Mouse (Mus musculus) C2C12 (cell line): ENCODE results near the gene Foxn3. TPM values are rescaled to one million over a fixed set of nuclear protein-coding genes. Genes with fewer than 3 reads are reported as not detected.

Experiments used
- H3K27me3 ChIP-seq: one replicate; pipeline ENCODE4 v1.6.1; 2011; ENCODE audit not compliant: control insufficient read depth, insufficient read depth, insufficient read length
- H3K36me3 ChIP-seq: one replicate; pipeline ENCODE4 v1.6.1; 2011; ENCODE audit not compliant: control insufficient read depth, insufficient read depth
- H3K4me3 ChIP-seq: one replicate; pipeline ENCODE4 v1.5.1; 2011; ENCODE audit warnings: mild to moderate bottlenecking, control low read depth; ENCODE audit not compliant: poor library complexity, insufficient read depth, severe bottlenecking
- H3K79me2 ChIP-seq: one replicate; pipeline ENCODE4 v1.6.1; 2011; ENCODE audit not compliant: control insufficient read depth, insufficient read depth
- H3K79me3 ChIP-seq: one replicate; pipeline ENCODE4 v1.6.1; 2011; ENCODE audit warnings: low read depth, control low read depth
- H3ac ChIP-seq: one replicate; pipeline ENCODE3; 2011; ENCODE audit warnings: low read depth; ENCODE audit not compliant: control insufficient read depth, insufficient read length
- CEBPB ChIP-seq: IDR thresholded peaks from one replicate; pipeline ENCODE4 v1.6.1; 2011; ENCODE audit warnings: low read depth, mild to moderate bottlenecking, control low read depth, moderate library complexity
- CTCF ChIP-seq: IDR thresholded peaks from one replicate; pipeline ENCODE4 v1.5.1; 2011; ENCODE audit not compliant: control insufficient read depth, insufficient read depth, insufficient read length
- FOSL1 ChIP-seq: IDR thresholded peaks from one replicate; pipeline ENCODE4 v1.8.0; 2011; ENCODE audit warnings: mild to moderate bottlenecking, low read length; ENCODE audit not compliant: poor library complexity, insufficient read depth, severe bottlenecking
- MAX ChIP-seq: IDR thresholded peaks from one replicate; pipeline ENCODE4 v1.6.1; 2011; ENCODE audit warnings: mild to moderate bottlenecking, control low read depth
- MYOD1 ChIP-seq: IDR thresholded peaks from one replicate; pipeline ENCODE4 v1.6.1; 2011; ENCODE audit warnings: low read depth; ENCODE audit not compliant: control insufficient read depth, insufficient read length
- MYOG ChIP-seq: IDR thresholded peaks from one replicate; pipeline ENCODE4 v1.6.1; 2011; ENCODE audit not compliant: control insufficient read depth, insufficient read length; ENCODE audit errors: extremely low read depth
- USF1 ChIP-seq: IDR thresholded peaks from one replicate; pipeline ENCODE4 v1.6.1; 2011; ENCODE audit warnings: low read depth, mild to moderate bottlenecking, control low read depth, moderate library complexity
- polyA plus RNA-seq: library from polyadenylated mRNA; unstranded; fragments of >200 nt; fragmentation: generic; extraction: Trizol; gene quantifications from one replicate; pipeline ENCODE4 v1.2.1, GENCODE M21; 2012; ENCODE audit warnings: missing spikeins

The Foxn3 gene
- polyA plus RNA-seq, 1 experiment, result 4.2 TPM

DNA sequence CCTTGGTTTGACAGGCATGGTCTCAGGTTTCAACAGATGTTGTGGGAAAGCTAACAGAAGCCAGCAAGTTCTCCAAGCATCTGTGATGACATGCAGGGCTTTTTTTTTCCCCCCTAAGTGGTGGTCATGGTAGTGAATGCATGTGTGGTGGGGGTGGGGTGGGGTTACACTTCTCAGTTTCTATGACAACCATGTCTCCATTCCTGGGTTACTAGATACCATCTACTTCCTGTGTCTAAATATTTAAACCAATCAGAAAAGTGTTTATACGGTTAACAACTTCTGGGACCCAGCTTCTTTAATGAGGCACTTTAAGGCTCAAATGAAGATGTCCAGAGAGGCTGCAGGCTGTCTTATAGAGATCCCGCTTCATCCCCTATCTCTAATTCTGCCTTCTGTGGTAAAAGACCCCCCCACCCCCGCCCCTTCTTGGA is 2.0 kb downstream of the Foxn3 start:
- H3K79me3 ChIP-seq, result no peaks in the 10 kb centered on the region

DNA sequence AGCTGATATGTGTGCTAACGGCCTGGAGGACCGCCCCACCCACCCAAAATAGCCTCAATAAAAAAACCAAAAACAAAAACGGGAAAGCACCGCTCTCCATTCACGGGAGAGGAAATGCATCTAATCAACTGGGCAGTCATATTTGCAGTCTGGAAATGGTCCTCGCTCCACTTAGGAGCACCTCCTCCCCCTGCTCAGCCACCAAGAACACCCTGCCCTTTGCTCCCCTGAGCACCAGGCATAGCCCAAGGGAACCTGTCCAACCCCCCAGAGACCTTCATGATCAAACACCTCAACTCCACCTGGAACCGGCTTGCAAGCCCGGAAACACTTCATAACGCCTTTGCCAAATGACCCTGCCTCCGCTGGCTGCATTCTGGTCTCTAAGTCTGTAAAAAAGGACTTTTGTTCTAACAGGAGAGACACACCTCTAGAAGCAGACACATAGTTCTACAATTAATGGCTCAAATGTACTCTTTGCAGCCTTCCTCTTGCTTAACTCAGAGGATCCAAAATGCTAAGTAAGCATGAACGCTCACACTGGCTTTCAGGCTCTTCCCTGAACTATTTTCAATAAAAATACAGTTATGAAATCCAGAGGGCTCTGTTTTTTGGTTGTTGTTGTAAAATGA is 2.6 kb downstream of the Foxn3 start:
- TF ChIP-seq MAX (no peak), MYOD1 (no peak), CEBPB (no peak), MYOG (no peak), FOSL1 (no peak), CTCF (no peak), USF1 (no peak)
- Histone ChIP-seq H3K27me3 (no peaks in the 10 kb centered on the region), H3K36me3 (no peaks in the 10 kb centered on the region), H3K79me2 (no peaks in the 10 kb centered on the region), H3K79me3 (no peaks in the 10 kb centered on the region), H3ac (no peak overlapping the region), H3K4me3 (no peak overlapping the region)

More for the DNA sequence above, 2.0 kb downstream of the Foxn3 start:
- no peaks in the 10 kb centered on the region for H3K79me2 ChIP-seq
- no peaks in the 10 kb centered on the region for H3K36me3 ChIP-seq
- H3K27me3 ChIP-seq, result no peaks in the 10 kb centered on the region
- no peak overlapping the region for H3K4me3 ChIP-seq
- TF ChIP-seq MYOD1 (no peak), CEBPB (no peak), MYOG (no peak), USF1 (no peak), MAX (no peak), FOSL1 (no peak), CTCF (no peak)
- no peak overlapping the region for H3ac ChIP-seq

DNA sequence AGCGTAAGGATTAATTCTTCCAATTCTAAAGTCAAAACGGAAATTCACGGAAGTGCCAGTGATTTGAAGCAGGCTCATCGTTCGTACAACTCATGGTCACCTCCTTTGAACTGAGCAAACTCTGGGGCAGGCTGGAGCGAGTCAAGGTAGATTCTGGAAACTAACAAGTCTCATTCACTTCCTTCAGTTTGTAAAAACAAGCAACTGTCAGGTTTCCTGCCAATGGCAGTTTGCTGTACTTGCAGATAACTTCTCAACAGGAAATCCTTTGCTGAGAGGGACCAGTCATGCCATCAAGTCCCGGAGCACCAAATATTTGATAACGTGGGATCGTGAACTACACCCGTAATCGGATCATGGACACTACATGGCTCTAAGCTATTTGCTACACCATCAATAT is 3.9 kb downstream of the Foxn3 start:
- Histone ChIP-seq H3K36me3 (no peaks in the 10 kb centered on the region), H3K4me3 (no peak overlapping the region), H3ac (no peak overlapping the region), H3K79me2 (no peaks in the 10 kb centered on the region), H3K79me3 (no peaks in the 10 kb centered on the region), H3K27me3 (no peaks in the 10 kb centered on the region)
- TF ChIP-seq CTCF (no peak), FOSL1 (no peak), MYOD1 (no peak)

DNA sequence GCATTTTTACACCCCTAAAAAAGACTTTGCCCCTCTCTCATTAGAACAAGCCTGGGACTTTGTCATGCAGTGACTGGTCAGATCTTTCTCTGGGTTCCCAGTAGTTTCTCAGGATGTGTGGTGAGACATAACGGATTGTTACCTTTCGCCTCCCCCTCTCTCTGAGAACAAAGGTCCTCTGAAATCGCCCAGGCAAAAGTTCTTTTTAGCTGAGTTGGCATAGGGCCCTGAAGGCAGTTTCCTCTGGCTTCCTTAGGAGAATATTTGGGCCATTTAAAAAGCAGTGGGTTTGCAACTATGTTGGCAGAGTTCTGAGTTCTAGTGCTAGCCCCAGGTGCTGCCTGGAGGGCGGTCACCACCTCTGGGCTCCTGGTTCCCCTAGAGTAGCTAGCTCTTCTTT is 4.9 kb downstream of the Foxn3 start:
- Histone ChIP-seq H3ac (no peak overlapping the region), H3K27me3 (no peaks in the 10 kb centered on the region), H3K79me3 (no peaks in the 10 kb centered on the region), H3K36me3 (no peaks in the 10 kb centered on the region), H3K4me3 (no peak overlapping the region), H3K79me2 (no peaks in the 10 kb centered on the region)
- no peak for TF ChIP-seq FOSL1
- TF ChIP-seq MAX, result no peak

DNA sequence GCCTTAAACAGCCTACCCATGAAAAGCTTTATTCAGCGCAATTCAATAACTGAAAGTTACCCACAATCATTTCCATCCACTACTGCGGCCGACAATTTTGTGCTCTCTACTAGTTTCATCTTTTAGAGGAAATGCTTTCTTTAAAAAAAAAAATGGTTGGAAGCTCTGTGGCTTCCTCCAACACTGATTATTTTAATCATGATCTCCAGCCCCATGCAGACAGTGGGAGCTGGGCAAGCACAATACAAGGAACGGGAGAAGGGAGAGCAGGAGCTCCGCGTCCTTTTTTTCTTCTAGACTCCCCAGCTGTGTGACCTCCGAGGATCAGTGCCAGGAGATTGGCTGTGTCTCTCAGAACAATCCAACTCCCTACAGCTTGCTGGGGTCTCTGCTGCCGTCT is 5.9 kb downstream of the Foxn3 start:
- no peaks in the 10 kb centered on the region for H3K79me3 ChIP-seq
- H3K36me3 ChIP-seq, result no peaks in the 10 kb centered on the region
- no peak overlapping the region for H3K4me3 ChIP-seq
- H3ac ChIP-seq, result no peak overlapping the region
- no peaks in the 10 kb centered on the region for H3K27me3 ChIP-seq
- TF ChIP-seq CTCF, result no peak
- TF ChIP-seq MYOD1, result no peak
- no peak for TF ChIP-seq CEBPB
- no peak for TF ChIP-seq FOSL1
- no peak for TF ChIP-seq MAX
- no peak for TF ChIP-seq USF1
- no peak for TF ChIP-seq MYOG
- no peaks in the 10 kb centered on the region for H3K79me2 ChIP-seq

DNA sequence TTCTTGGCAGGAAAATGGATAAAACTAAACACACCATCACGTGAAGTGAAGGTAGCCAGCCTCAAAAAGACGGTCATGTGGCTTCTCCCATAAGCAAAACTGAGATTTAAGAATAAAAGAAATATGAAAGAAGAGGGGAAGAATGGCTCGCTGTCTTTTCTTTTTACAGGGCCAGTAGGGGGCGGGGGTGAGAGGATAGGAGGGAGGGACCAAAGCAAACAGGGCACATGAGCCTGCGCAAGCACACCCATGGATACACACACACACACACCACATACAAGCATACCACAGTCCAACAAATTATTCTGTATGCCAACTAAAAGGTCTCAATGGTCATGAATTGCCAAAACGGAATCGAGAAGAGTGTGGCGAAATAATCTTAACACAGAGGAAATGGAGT is 12.8 kb downstream of the Foxn3 start:
- no peak for TF ChIP-seq FOSL1
- TF ChIP-seq MYOG, result no peak
- no peak for TF ChIP-seq USF1
- no peak for TF ChIP-seq MYOD1
- TF ChIP-seq CTCF, result no peak
- TF ChIP-seq MAX, result no peak
- TF ChIP-seq CEBPB, result no peak
- Histone ChIP-seq H3K27me3 (no peaks in the 10 kb centered on the region), H3K36me3 (no peaks in the 10 kb centered on the region), H3ac (no peak overlapping the region), H3K79me3 (no peaks in the 10 kb centered on the region), H3K4me3 (no peak overlapping the region), H3K79me2 (no peaks in the 10 kb centered on the region)
